Mouse (Mus musculus) adrenal gland, postnatal 4 days (tissue): ENCODE measurements around the gene Krt80. TPM values are rescaled to one million over a fixed set of nuclear protein-coding genes. Genes with fewer than 3 reads are reported as not detected.

ENCODE experiments used
- microRNA-seq: library from miRNA; unstranded; fragments of <30 nt; microRNA quantifications from one replicate; pipeline ENCODE4 v1.2.0, GENCODE M21; 2021
- total RNA-seq, 2 experiments: library from RNA; stranded (reverse); gene quantifications; 2 replicates each; pipeline ENCODE4 v1.2.3; 2021

Gene Krt80
- total RNA-seq, 2 experiments from 2014 or later, result 0.45 to 1.1 TPM

Small RNA genes lying within 50 kb of the gene (microRNA-seq; reads per million reads assigned to microRNA genes)
- gene Mir1941, result 2.4 reads per million

Other genes starting within 250 kb of the Krt80 start
- 10 to 100 TPM; 22.4 to 22.9 TPM for gene Acvrl1, start 241.6 kb downstream of the Krt80 start, total RNA-seq
- gene Acvr1b, start 196.1 kb downstream of the Krt80 start, total RNA-seq, result 10 to 100 TPM; 18.5 to 19.9 TPM
- gene Grasp, start 146.0 kb downstream of the Krt80 start, total RNA-seq, result 10 to 100 TPM; 18.6 to 20.3 TPM
- gene Nr4a1, start 115.9 kb downstream of the Krt80 start, total RNA-seq, result 10 to 100 TPM; 64.5 to 79.0 TPM
- gene Atg101, start 85.9 kb downstream of the Krt80 start, total RNA-seq, result 10 to 100 TPM; 37.8 to 38.9 TPM
- gene 6030408B16Rik, start 77.0 kb downstream of the Krt80 start, total RNA-seq, result 1 to 10 TPM; 2.6 to 3.4 TPM
- 10 to 100 TPM in 1 of 2 experiments, 1 to 10 TPM in 1; 4.1 to 12.3 TPM for gene Krt7, start 40.9 kb upstream of the Krt80 start, total RNA-seq
- gene Krt87, start 68.6 kb upstream of the Krt80 start, total RNA-seq, result not detected
- not detected for gene Krt88, start 77.6 kb upstream of the Krt80 start, total RNA-seq
- not detected for gene Krt81, start 93.6 kb upstream of the Krt80 start, total RNA-seq
- gene Krt86, start 103.3 kb upstream of the Krt80 start, total RNA-seq, result not detected
- not detected for gene Krt83, start 121.3 kb upstream of the Krt80 start, total RNA-seq
- gene Gm49425, start 147.1 kb upstream of the Krt80 start, total RNA-seq, result not detected
- gene Krt84, start 162.7 kb upstream of the Krt80 start, total RNA-seq, result not detected
- gene Krt82, start 180.5 kb upstream of the Krt80 start, total RNA-seq, result not detected
- under 1 TPM; 0.31 to 0.34 TPM for gene Krt90, start 192.8 kb upstream of the Krt80 start, total RNA-seq
- gene Krt75, start 203.7 kb upstream of the Krt80 start, total RNA-seq, result not detected